Mouse (Mus musculus): Measurements from ENCODE around the gene Trim80. TPM values are rescaled to one million over a fixed set of nuclear protein-coding genes. Genes with fewer than 3 reads are reported as not detected.

Trim80 gene
- total and polyA plus RNA-seq, 3 experiments, result not detected

GRCm38 (mm10) chr11:115423091-115423490 lies 17.3 kb upstream of the Trim80 start:
- H3K36me3 ChIP-seq (ENCODE audit: control insufficient read depth in 1 of 2, insufficient read depth in 2 of 2, low read length in 2 of 2), result peaks cover 0 to 13% of the 10 kb centered on the region in 2 experiments; a peak in 2 of 4 replicates
- DNase-seq (ENCODE audit: low read depth, low spot score), result no peak
- H3K79me2 ChIP-seq (ENCODE audit: control insufficient read depth, insufficient read depth, low read length, poor library complexity), result peaks cover 27% of the 10 kb centered on the region
- H3K9me3 ChIP-seq (replicated peaks; ENCODE audit: insufficient read depth, low read length), result no peaks in the 10 kb centered on the region
- TF ChIP-seq SIN3A (IDR thresholded peaks at IDR 0.05; ENCODE audit: low read length), result no peak
- TF ChIP-seq RCOR1 (IDR thresholded peaks at IDR 0.05; ENCODE audit: low read depth, low read length), result no peak
- TF ChIP-seq SMC3 (IDR thresholded peaks at IDR 0.05; ENCODE audit: low read depth, low read length), result no peak
- TF ChIP-seq MEF2A (IDR thresholded peaks at IDR 0.05; ENCODE audit: extremely low read depth, insufficient replicate concordance, low read depth, low read length, poor library complexity, severe bottlenecking), result no peak
- no peak overlapping the region for H3K27ac ChIP-seq (ENCODE audit: control insufficient read depth, low read depth, low read length)
- H3K9ac ChIP-seq (ENCODE audit: control insufficient read depth, low read depth, low read length, poor library complexity, severe bottlenecking), result no peak overlapping the region
- H3K4me3 ChIP-seq (ENCODE audit: control insufficient read depth in 1 of 2, insufficient read depth in 1 of 2, low read depth in 2 of 2, low read length in 2 of 2), result no peak overlapping the region
- H3K4me1 ChIP-seq (ENCODE audit: control insufficient read depth in 1 of 2, insufficient read depth in 2 of 2, low read length in 2 of 2), result peaks cover 0 to 13% of the 10 kb centered on the region in 2 experiments; a peak in 3 of 4 replicates
- H3K27me3 ChIP-seq (ENCODE audit: control insufficient read depth in 1 of 2, insufficient read depth in 2 of 2, low read length in 2 of 2), result no peaks in the 10 kb centered on the region

- Histone ChIP-seq H3K4me3 (ENCODE audit: control insufficient read depth in 1 of 2, insufficient read depth in 1 of 2, low read depth in 2 of 2, low read length in 2 of 2) (no peak overlapping the region), H3K27ac (ENCODE audit: control insufficient read depth, low read depth, low read length) (no peak overlapping the region), H3K79me2 (ENCODE audit: control insufficient read depth, insufficient read depth, low read length, poor library complexity) (peaks cover 12% of the 10 kb centered on the region), H3K4me1 (ENCODE audit: control insufficient read depth in 1 of 2, insufficient read depth in 2 of 2, low read length in 2 of 2) (peaks cover 0 to 4% of the 10 kb centered on the region in 2 experiments; a peak in 3 of 4 replicates), H3K36me3 (ENCODE audit: control insufficient read depth in 1 of 2, insufficient read depth in 2 of 2, low read length in 2 of 2) (peaks cover 0 to 6% of the 10 kb centered on the region in 2 experiments), H3K9ac (ENCODE audit: control insufficient read depth, low read depth, low read length, poor library complexity, severe bottlenecking) (no peak overlapping the region), H3K27me3 (ENCODE audit: control insufficient read depth in 1 of 2, insufficient read depth in 2 of 2, low read length in 2 of 2) (no peaks in the 10 kb centered on the region), H3K9me3 (replicated peaks; ENCODE audit: insufficient read depth, low read length) (no peaks in the 10 kb centered on the region)
- DNase-seq (ENCODE audit: low read depth, low spot score), result no peak
- no peak for TF ChIP-seq USF2 (IDR thresholded peaks at IDR 0.05; ENCODE audit: borderline replicate concordance in 1 of 2, insufficient read depth in 1 of 2, low read depth in 1 of 2, low read length in 2 of 2)
- no peak for TF ChIP-seq MAFK (IDR thresholded peaks at IDR 0.05; ENCODE audit: borderline replicate concordance, low read depth, low read length)
- no peak for TF ChIP-seq TCF12 (IDR thresholded peaks at IDR 0.05; ENCODE audit: low read depth, low read length)
- TF ChIP-seq CTCF (IDR thresholded peaks at IDR 0.05 in 2 of 3, conservative IDR thresholded peaks at IDR 0.05 in 1 of 3; ENCODE audit: control insufficient read depth in 1 of 3, insufficient read depth in 1 of 3, low read depth in 2 of 3, low read length in 3 of 3, poor library complexity in 1 of 3, severe bottlenecking in 1 of 3), result no peak
- TF ChIP-seq TBP (IDR thresholded peaks at IDR 0.05; ENCODE audit: low read depth, low read length), result no peak
- no peak for TF ChIP-seq UBTF (IDR thresholded peaks at IDR 0.05; ENCODE audit: borderline replicate concordance, insufficient read depth, low read depth, low read length)
- no peak for TF ChIP-seq KAT2A (conservative IDR thresholded peaks at IDR 0.05; ENCODE audit: low read depth, low read length)
- no peak for TF ChIP-seq ZKSCAN1 (IDR thresholded peaks at IDR 0.05; ENCODE audit: low read depth, low read length)
- TF ChIP-seq POLR2AphosphoS5 (IDR thresholded peaks at IDR 0.05; ENCODE audit: borderline replicate concordance, low read depth, low read length), result no peak
- no peak for TF ChIP-seq ZMIZ1 (IDR thresholded peaks at IDR 0.05; ENCODE audit: low read depth, low read length)
- no peak for TF ChIP-seq MXI1 (IDR thresholded peaks at IDR 0.05; ENCODE audit: low read depth, low read length)
- TF ChIP-seq POLR2A (IDR thresholded peaks at IDR 0.05; ENCODE audit: control insufficient read depth in 1 of 2, insufficient read depth in 1 of 2, low read depth in 1 of 2, low read length in 2 of 2, poor library complexity in 1 of 2), result no peak
- TF ChIP-seq POLR2AphosphoS2 (IDR thresholded peaks at IDR 0.05; ENCODE audit: low read length), result no peak
- no peak for TF ChIP-seq JUND (IDR thresholded peaks at IDR 0.05; ENCODE audit: low read depth, low read length)
- no peak for TF ChIP-seq USF1 (IDR thresholded peaks at IDR 0.05; ENCODE audit: low read depth, low read length)
- TF ChIP-seq MEF2A (IDR thresholded peaks at IDR 0.05; ENCODE audit: extremely low read depth, insufficient replicate concordance, low read depth, low read length, poor library complexity, severe bottlenecking), result no peak
- no peak for TF ChIP-seq GABPA (IDR thresholded peaks at IDR 0.05; ENCODE audit: low read depth, low read length)
- no peak for TF ChIP-seq ZNF384 (IDR thresholded peaks at IDR 0.05; ENCODE audit: low read depth, low read length)
- no peak for TF ChIP-seq RAD21 (IDR thresholded peaks at IDR 0.05; ENCODE audit: low read depth, low read length)
These were observed 15.7 kb upstream of the Trim80 start for GRCm38 (mm10) chr11:115424666-115425065.
